Mouse (Mus musculus) cerebellum, postnatal 14 days (tissue): Measurements from ENCODE around the gene Cdkl5.
"Not testable (repeated sequence)": the region's sequence is repeated elsewhere in the genome, so short reads cannot be mapped to it uniquely, and the experiment has no call there.

Experiments used
- DNase-seq, 2 experiments: peaks; one replicate each; pipeline ENCODE4 v3.0.0; 2021; ENCODE audit warnings: mixed read lengths in 2 of 2

Cdkl5 gene

DNA sequence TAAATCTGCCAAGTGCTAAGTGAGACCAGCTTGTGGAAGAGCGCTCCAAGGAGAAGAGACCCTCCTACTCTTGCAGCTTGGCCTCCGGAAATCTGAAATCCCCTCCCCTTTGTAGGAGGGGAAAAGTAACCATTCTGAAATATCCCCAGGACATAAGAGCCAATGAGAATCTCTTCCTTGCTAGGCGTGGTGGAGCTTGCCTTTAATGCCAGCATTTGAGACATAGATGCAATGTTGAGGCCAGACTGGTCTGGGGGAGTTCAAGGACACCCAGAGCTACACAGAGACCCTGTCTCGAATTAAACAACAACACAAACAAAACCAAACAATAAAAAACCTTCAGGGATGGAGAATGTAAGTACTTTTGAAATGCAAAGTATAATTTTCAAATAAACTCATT lies 87.6 kb downstream of the Cdkl5 start, which contains the start of gene Gja6:
Gene Gja6 (minus strand): TSS at position 101 of the 400 bp plus-strand sequence.
- DNase-seq = no peak

DNA sequence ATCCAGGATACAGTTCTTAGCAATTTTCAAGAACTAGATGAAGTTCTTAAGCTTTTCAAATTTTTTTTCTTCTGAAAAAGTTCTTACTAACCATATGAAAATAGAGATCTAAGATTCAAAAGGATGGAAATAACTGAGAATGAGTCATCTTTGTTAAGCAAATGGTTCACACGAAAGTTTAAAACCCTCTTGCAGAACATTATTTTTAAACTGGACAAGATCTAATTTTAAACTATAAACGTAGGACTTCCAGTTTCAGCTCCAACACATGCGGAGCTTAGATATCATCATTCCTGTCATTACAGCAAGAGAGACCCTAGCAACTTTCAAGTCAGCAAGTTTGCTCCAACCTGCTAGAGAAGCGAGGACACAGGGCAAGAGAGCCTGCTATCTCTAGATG lies 88.0 kb downstream of the Cdkl5 start:
- no peak for DNase-seq

DNA sequence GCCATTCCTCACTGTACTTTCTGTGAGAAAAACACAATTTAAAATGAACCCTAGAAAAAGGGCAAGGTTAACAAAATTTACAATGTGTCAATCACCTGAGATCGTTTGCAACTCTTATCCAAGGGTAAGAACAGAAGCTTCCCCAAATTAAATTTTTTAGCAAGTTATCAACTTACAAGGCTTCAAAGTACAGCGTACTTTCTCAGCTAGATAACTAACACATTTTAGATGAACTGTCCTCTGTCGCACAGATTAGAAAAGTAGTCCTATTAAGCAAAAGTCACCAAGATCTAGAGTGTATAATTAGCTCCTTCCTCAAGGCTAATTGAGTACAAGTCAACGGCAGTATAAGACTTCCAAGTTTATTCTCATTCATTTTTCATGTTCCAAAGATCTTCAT lies 88.6 kb downstream of the Cdkl5 start:
- DNase-seq = no peak

DNA sequence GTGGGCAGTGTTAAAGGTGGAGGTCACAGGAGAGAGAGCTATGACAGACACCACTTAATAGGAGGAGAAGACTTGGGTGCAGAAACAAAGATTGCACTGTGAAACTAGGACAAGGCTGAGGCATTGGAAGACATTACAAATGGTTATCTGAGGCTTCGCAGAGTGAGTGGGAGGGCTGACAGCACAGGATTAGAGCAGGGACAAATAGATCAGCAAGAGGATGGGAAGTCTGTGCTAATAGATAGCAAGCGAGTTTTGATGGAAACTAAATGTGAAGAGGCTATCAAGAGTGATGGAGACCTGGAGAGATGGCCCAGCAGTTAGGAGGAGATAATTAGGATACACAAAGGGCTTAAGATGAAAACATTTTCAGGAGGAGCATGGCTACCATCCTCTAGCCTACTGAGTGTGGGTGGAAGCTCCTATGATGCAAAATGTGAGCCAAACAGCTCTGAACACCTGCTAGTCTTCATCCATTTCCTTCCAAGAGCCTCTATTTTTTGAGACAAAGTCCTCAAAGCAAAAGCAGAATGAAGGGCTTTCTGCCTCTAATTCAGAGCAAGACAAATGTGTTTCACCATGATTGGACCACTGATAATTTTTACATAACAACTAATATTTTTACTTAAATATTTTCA lies 89.3 kb downstream of the Cdkl5 start:
- peak in 1 of 2 experiments; percentile 12 for DNase-seq

DNA sequence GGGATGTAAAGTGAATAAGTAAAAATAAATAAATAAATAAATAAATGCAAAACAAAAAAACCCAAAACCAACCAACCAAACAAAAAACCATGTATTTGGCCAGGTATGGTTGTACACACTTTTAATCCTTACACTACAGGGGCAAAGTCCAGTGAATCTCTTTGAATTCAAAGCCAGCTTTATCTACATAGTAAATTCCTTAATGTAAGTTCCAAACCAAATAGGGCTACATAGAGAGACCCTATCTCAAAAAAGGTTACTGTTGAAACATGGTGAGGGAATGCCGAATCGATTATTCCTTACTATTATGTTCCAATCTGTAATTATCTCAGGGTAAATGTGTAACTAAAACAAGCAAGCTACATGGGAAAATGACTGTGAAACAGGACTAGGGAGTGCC lies 93.4 kb downstream of the Cdkl5 start:
- DNase-seq = no peak

DNA sequence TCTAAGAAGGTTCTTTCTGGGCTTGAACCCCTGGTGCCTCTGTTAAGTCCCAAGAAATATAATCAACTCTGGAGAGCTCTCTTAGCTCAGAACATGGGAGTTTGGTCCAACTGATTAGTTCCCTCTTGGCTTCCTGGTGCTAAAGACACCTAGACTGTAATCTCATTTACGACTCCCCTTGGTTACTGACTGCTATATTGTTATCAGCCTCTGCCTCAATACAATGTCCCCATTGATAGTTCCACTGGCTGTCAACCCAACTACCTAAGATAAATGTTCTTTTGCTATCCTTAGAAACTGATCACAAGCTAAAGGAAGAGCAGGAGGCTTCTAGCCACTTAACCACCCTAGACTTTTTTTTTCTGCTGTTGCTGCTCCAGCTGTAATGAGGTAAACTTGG lies 102.4 kb downstream of the Cdkl5 start:
- DNase-seq = no peak

DNA sequence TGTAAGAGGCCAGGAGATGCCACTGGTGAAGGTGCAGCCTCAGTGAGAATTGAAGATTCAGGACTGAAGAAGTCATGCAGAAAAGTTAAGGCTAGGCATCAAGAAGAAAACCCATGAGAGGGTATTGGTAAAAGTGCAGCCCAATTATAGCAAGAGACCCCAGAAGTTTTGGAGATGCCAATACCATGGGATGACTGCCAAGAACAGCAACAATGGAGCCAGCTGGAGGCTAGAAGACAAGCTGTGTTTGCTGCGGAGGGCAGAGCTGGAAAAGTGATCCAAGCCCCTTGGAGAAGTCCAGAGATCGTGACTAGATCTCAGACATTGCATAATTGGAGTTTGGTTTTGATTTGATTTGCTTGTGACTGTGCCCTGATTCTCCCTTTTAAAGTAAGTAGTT lies 108.2 kb downstream of the Cdkl5 start:
- no peak for DNase-seq

DNA sequence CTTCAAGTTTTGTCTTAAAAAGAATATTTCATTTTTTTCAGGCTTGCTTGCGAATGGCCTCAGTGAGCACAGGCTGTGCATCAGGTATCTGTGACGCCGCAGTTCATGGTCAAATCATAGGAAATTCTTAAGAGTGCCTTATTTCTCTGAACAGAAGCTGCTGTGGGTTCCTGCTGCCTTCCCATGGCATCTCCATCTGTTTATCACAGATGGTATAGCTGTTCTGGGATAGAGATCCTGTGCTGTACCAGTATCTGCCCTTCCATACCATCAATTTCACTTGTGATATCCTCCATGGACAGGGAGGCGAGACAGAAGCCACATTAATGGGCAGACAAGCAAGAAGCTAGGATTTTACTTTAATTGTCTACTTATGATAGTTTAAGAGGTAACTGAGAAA lies 127.9 kb downstream of the Cdkl5 start:
- DNase-seq = peak; percentile 9 to 43

DNA sequence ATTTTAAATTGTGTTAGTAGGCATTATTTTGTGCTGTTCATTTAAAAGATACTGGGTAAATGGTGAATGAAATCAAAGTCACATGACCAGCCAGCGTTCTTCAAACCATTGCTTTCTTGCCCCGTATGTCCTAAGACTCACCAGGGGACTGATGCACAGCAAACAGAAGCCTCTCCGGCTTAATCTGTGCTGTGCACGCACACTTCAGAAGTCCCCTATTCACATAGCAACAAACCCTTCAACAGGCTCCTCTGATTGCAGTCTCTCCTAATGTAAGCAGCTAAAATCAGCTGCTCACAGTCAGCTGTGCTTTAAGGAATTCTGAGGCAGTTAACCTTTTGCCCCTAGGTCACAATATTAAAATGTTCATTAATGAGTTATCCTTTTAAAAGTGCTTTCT lies 129.5 kb downstream of the Cdkl5 start:
- DNase-seq = no peak

DNA sequence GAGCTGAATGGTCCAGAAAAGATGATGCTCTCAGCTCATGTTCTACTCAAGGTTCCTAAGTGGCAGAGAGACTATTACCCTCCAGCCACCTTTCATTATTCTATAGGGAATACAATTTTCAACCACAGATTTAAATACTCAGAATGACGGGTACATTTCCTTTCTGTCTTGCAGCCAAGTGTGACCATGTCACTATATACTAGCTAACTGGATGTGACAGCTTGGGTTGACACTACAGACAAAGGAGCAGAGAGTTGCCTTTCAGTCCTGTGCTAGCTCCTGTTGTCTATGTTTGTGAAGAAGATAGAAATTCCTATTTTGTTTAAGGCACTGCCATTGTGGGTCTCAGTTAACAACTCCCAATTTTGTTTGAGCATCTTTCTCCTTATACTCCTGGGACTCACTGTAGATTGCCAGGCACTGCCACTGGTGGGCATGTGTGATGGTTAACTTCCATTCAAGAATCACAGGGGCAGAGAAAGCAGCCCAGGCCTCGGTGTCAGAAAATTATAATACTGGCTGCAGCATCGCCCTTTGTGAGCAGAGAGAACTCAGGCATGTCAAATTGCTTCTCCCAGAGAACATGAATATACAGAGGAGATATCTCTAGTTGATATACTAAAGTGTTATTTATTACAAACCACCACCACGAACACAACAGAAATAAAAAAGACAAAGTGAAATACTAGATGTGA lies 130.7 kb downstream of the Cdkl5 start:
- DNase-seq = peak; percentile 6 to 34

DNA sequence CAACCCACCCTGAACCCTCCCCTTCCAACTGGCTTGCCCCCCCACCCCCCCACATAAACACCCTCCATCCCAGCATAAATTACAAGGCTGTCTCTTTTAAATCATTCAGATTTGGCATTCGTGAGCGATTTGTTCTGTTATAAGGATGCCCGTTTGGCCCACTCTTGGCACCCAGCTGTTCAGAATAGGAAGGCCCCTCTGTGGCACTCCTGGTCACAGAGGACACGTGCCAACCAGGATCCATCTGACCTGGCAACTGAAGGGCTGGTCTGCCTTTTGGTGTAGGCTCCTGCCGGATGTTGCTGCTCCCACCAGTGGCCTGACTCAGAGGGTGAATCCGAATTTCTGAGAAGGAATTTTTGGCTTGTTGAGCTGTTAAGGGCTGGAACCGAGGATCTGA lies 186.3 kb downstream of the Cdkl5 start:
- peak; percentile 46 to 54 for DNase-seq

DNA sequence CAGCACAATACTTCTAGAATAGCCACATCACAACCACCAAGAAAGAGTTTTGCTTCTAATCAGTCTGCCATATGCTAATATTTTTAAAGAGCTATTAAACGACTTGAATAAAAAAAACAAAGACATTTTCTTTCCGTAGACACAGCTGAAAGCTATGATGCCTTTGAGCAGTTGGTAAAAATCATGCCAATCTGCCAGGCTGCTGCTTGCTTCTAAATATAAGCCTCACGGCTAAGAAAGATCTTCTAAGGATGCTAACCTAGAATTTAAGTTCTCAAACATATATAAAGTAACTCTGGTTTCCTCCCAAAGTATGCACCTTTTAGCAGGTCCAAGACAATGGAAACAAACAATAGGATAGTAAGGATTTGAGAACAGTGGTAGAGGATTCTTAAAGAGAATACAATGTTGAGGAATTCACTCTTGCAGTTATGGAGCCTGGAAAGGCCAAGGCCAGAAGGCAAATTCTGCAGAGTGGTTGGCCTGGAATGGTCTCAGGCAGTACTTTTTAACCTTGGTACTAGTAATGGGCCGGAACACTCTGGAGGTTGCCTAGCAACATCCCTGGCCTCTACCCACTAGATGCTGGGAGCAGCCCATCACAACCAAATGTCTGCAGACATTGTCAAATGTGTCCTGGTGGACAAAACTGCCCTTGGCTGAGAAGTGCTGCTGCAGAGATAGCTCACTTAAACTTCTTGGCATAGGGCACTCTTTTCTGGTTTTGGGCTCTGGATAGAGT lies 189.9 kb downstream of the Cdkl5 start:
- peak in 1 of 2 experiments; percentile 11 for DNase-seq

DNA sequence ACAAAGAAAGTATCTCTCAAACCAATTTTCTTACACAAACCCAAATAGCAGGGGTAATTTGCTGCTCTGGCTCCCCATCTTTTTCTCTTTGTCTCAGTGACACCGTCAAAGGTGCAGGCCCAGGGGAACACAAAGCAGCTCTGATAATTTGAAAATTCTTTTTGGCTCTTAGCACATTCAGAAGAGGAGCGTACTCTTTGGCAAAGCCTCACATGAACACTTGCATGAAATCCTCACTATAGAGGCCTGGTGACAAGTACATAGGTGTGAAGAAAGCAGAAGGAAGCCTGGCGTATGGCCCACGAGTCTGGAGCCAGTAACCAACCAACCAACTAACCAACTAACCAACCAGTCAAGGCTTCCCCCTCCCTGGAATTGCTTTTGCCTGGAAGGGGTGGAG lies 199.6 kb downstream of the Cdkl5 start:
- no peak for DNase-seq

DNA sequence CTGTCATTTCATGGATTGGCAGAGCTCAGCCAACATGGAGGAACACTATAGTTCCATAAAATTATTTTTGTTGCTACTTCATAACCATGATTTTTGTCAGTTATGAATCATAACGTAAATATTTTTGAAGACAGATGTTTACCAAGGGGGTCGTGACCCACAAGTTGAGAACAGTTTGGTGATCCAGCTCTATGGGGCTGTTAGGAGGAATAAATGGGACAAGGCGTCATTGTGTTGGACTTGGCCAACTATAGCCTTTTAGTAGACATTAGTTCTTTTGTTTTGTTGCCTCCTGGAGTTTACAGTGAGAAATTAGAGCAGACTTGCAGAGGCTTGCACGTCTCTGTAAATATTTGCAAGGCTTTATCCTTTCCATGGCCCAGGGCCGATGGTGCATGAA lies 212.2 kb downstream of the Cdkl5 start:
- DNase-seq = no peak

DNA sequence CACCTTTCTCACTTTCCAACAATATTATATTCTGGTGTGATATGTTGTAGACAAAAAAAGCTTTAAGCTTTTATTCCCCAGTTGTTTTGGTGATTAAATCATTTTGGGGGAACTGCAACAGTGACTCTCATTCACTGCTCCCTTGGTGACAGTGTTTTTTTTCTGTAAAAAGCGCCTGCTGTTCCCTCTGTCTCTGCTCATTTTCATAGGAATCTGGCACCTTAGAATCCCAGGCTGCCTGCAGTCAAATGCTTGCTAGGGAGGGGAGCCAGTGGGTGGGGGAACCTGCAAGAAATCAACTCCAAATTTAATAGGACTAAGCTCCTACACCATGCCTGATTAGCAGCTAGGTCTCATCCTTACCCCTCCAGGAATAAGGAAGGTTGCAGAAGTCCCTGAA lies 221.5 kb downstream of the Cdkl5 start:
- DNase-seq = no peak

DNA sequence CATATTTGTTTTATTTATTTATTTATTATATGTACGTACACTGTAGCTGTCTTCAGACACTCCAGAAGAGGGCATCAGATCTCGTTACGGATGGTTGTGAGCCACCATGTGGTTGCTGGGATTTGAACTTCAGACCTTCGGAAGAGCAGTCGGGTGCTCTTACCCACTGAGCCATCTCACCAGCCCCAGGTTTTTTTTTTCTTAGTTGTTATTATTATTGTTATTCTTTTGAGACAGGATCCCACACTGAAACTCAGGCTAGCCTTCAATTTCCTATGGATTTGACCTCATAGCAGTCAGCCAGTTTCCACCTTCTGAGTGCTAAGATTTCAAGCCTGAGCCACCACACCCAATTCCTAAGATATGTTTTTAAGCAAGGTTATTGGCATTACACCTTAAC lies 224.9 kb downstream of the Cdkl5 start:
- not testable (repeated sequence) for DNase-seq

DNA sequence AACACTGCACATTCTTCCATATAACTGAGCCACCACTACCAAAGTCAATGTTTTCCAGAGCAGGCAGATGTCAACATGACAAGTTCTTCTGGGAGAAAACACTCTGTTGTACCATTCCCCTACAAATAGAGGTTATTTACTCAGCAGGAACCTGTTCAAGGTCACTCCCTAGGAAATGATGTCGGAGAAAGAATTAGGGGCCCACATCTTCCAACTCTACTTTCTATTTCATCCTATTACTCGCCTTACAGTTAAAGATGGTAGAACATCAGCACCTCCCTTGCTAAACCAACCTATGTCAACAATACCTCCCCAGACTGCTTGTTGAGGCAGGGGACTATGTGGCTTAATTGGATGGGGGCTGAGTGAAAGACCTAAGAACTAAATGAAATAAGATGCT lies 226.8 kb downstream of the Cdkl5 start, which contains the start of gene Rs1:
Gene Rs1 (plus strand): TSS at position 301 of the 400 bp plus-strand sequence.
- DNase-seq = no peak

DNA sequence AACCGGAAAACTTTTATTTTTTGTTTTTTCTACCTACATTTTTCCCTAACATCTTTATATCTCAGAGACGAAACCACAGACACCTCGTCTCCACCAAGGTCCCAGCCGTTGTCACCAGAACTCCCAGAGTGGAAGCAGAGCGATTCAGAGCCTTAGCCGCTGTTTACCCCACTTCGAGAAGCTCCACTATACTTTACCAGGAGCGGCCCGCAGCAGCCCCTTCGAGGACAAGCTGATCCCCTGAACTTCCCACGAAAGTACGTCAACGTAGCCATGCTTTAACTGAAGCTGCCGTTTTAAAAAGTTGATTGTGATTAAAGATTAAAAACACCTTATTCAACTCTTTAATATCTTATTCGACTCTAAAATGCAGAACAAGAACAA lies 228.3 kb downstream of the Cdkl5 start:
- no peak for DNase-seq

DNA sequence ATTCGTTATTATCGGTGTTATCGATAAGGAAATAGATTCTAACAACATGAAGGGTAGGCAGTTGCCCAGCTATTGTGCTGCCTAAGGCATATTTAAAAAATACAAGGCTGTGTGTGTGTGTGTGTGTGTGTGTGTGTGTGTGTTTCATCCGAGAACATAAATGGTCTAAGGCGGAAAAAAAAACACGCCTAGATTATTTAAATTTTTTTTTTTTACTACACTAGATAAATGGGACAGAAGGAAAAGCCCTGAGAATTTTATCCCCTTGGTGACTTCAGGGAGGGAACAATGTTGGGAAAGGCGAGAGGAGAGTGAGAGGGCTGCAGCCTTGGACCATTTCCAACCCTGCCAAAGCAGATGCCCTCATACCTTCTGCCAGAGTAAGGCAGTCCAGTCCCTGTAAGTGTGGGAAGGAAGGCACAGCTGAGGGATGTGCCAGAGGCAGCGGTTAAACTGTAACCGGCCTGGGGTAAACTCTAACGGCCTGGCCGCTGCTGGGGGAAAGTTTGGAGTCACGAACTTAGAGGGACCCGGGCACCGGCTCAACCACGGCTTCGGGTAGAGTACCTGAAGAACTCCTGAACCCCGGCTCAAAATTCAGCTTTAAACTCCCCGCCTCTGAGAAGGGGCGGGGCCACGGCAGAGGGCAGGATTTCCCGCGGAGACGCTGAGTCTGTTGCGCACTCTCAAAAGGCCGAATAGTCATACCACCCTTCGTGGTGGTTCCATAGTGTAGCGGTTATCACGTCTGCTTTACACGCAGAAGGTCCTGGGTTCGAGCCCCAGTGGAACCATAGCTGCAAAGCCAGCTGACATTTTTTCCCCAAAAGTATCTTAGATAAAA lies 228.9 kb downstream of the Cdkl5 start:
- peak; percentile 94 to 96 for DNase-seq

DNA sequence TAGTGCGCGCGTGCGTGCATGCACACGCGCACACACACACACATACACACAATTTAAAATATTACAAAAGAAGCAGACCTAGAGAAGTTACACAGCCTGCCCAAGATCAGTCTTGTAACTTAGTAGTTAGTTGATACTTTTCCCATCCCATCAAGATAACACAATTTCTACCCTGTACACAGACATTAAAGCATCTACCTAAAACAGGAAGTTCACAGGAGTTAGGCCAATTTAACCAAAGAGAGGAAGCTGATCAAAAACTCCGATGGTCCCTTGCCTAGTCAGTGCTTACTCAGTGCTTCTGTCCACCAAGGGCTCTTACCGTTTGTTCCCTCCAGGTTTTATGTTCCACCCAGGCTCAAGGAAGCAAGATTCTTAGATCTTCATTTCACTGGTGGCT lies 243.7 kb downstream of the Cdkl5 start:
- DNase-seq = no peak

DNA sequence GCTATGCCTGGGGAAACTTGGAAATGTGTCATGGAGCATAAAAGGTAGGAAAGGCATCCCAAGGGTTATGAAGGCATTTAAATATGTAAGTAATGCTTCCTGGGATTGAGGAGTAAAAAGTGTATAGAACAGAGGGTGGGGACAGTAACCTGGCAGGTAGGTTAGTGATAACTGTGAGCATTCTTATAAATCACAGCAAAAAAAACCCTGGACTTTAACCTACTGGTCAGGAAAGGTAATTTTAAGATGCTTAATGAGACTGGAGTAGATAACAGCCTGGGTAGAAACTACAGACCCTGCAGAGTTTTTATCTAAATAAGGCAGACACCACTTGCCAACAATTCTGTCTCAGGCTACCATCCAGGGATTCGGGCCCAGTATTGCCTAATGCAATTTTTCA lies 245.9 kb downstream of the Cdkl5 start:
- peak in 1 of 2 experiments; percentile 10 for DNase-seq

DNA sequence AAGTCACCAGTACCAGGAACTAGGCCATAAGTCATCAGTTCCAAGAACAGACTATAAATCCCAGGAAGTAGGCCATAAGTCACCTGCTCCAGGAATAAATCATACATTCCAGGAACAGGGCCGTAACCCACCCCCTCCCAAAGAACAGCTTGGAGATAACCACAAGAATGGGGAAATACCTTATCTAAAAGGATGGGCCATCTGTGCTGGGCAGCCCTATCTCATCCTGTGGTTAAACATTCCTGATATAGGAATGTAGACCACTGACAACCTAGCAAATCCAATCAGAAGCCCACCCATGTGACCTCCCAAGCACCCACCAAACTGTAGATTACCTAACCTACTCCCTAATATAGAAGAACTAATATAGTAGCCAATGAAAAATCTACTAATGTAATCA lies 249.1 kb downstream of the Cdkl5 start:
- no peak for DNase-seq

DNA sequence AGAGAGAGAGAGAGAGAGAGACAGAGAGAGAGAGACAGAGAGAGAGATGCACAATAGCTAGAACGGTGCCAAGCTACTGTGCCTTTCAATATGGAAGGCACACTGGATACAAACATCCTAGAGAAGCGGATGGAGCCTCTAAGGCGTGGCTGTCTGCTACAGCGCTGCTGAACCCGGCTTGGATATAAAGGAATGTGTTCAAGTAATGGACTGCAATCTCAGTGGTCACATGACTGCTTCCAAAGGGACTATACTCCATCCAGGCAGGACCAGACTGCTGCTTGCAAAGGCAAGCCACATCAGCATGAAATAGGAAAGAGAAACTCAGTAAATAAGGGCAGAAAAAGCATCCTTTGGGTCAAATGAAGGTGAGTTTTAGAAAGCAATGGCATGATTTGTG lies 258.9 kb downstream of the Cdkl5 start, which contains the start of gene Ppef1:
Gene Ppef1 (minus strand): TSS at position 116 of the 400 bp plus-strand sequence.
- DNase-seq = no peak
